Comparison of ENCODE assay signal across 8 mouse cellular contexts in the genomic region with DNA sequence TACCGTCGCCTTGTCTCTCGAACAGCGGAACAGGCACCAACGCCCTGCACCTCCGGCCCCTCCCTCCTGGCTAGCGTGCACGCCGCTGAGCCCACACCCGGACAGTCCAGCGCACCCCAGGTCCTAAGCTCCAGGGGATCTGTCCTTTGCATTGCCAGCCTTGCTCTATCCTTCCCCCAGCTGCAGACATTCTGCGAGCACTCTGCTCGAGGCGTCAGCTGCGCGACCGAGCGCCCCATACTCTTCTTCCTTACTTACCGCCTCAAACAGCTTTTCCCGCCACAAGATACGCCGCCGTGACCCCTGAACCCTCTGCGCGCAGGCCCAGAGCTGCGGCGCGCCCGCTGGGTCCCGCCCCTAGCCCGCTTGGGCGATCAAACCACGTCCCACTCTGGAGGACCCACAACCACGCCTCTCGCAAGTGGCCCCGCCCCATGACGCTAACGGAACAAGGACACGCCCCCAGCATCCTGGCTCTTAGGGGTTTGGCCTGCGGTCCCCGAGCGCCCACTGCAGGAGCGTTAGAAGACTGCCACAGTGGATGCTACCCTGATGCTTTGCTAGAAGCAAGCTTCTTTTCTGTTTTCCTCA. TPM values are rescaled to one million over a fixed set of nuclear protein-coding genes. Genes with fewer than 3 reads are reported as not detected.
A peak's percentile ranks its signal among the peaks of the same experiment; 100 is the strongest.
DNase-seq lines count a peak whose midpoint lies in the region; ATAC-seq and TF ChIP-seq lines count a peak whose summit lies in the region.

A gene (minus strand): TSS at position 353 of the 591 bp plus-strand sequence.

- peak within 1 kb of the TSS; percentile 69 for H3K9ac ChIP-seq in kidney, embryonic 14.5 days (ENCODE audit: low read depth, low read length)
- peak within 1 kb of the TSS; percentile 55 for H3K9ac ChIP-seq in limb, embryonic 15.5 days

- no peaks in the 10 kb centered on the region for H3K9me3 ChIP-seq in kidney, embryonic 14.5 days (ENCODE audit: control insufficient read depth, low read length)
- no peaks in the 10 kb centered on the region for H3K9me3 ChIP-seq in limb, embryonic 15.5 days

- under 1% methylated on average over 43 of the region's 43 CpGs for WGBS in kidney, embryonic 14.5 days
- WGBS in limb, embryonic 15.5 days, result under 1% methylated on average over 43 of the region's 43 CpGs

- H3K36me3 ChIP-seq in kidney, embryonic 14.5 days (ENCODE audit: control insufficient read depth, insufficient read depth, low read length), result peaks cover 27% of the 10 kb centered on the region
- H3K36me3 ChIP-seq in limb, embryonic 15.5 days, result peaks cover 40% of the 10 kb centered on the region

- H3K4me1 ChIP-seq in bone marrow macrophage, adult 2 months (ENCODE audit: control insufficient read depth, insufficient read depth, low read length), result 0 out of 2 replicates have a peak, but pooled peaks cover 2% of the 10 kb centered on the region
- no peaks in the 10 kb centered on the region for H3K4me1 ChIP-seq in embryonic fibroblast, embryonic 13.5 days (ENCODE audit: control insufficient read depth, insufficient read depth, low read length)
- H3K4me1 ChIP-seq in kidney, embryonic 14.5 days (ENCODE audit: control insufficient read depth, insufficient read depth, low read length), result peaks cover 4% of the 10 kb centered on the region
- peaks cover 28% of the 10 kb centered on the region for H3K4me1 ChIP-seq in limb, embryonic 15.5 days

- H3K4me2 ChIP-seq in kidney, embryonic 14.5 days (replicated peaks; ENCODE audit: low read depth, low read length), result peak within 1 kb of the TSS; percentile 83
- H3K4me2 ChIP-seq in limb, embryonic 15.5 days, result peak within 1 kb of the TSS; percentile 87

- H3K4me3 ChIP-seq in bone marrow macrophage, adult 2 months (ENCODE audit: insufficient read depth, low read length), result peak within 1 kb of the TSS; percentile 68
- peak within 1 kb of the TSS; percentile 65 for H3K4me3 ChIP-seq in embryonic fibroblast, embryonic 13.5 days (ENCODE audit: insufficient read depth, low read length)
- H3K4me3 ChIP-seq in kidney, embryonic 14.5 days (ENCODE audit: low read length), result peak within 1 kb of the TSS; percentile 67
- H3K4me3 ChIP-seq in limb, embryonic 15.5 days, result peak within 1 kb of the TSS; percentile 69

- peak; percentile 100 for DNase-seq in A20 (ENCODE audit: low read depth, low spot score)
- DNase-seq in heart, adult 9 months (ENCODE audit: low spot score in 2 of 2), result peak; percentile 98 to 100
- DNase-seq in monocyte, adult 2 months (ENCODE audit: low read depth in 1 of 2, low spot score in 2 of 2), result peak; percentile 100
- peak; percentile 100 for DNase-seq in spleen, postnatal 36 days (ENCODE audit: low spot score in 2 of 2)

- ATAC-seq in kidney, embryonic 14.5 days (ENCODE audit: low FRiP score, low TSS enrichment), result peak; percentile 92
- ATAC-seq in limb, embryonic 15.5 days (ENCODE audit: insufficient number of reproducible peaks, low FRiP score, low TSS enrichment, low read depth), result peak; percentile 92

- H3K27me3 ChIP-seq in kidney, embryonic 14.5 days (ENCODE audit: control insufficient read depth, insufficient read depth, low read length), result no peaks in the 10 kb centered on the region
- H3K27me3 ChIP-seq in limb, embryonic 15.5 days, result no peaks in the 10 kb centered on the region

- TF ChIP-seq POLR2A in bone marrow macrophage, adult 2 months (IDR thresholded peaks at IDR 0.05; ENCODE audit: borderline replicate concordance, low read depth, low read length), result no peak
- TF ChIP-seq POLR2A in embryonic fibroblast, embryonic 13.5 days (IDR thresholded peaks at IDR 0.05; ENCODE audit: low read depth, low read length), result peak; percentile 46; the same call in 1 of the 2 replicates

- TF ChIP-seq CTCF in bone marrow macrophage, adult 2 months (IDR thresholded peaks at IDR 0.05; ENCODE audit: low read depth, low read length), result 0 out of 2 replicates have a peak, but pooled peaks have one; percentile 15
- TF ChIP-seq CTCF in embryonic fibroblast, embryonic 13.5 days (IDR thresholded peaks at IDR 0.05; ENCODE audit: borderline replicate concordance, insufficient read depth, low read length), result peak; percentile 49

- peak within 1 kb of the TSS; percentile 37 for H3K27ac ChIP-seq in bone marrow macrophage, adult 2 months (ENCODE audit: insufficient read depth, low read depth, low read length)
- peak within 1 kb of the TSS; percentile 9; the same call in 1 of the 2 replicates for H3K27ac ChIP-seq in embryonic fibroblast, embryonic 13.5 days (ENCODE audit: insufficient read depth, low read length)
- H3K27ac ChIP-seq in kidney, embryonic 14.5 days (ENCODE audit: low read depth, low read length), result peak within 1 kb of the TSS; percentile 66; the same call in 1 of the 2 replicates
- H3K27ac ChIP-seq in limb, embryonic 15.5 days, result peak within 1 kb of the TSS; percentile 87

RNA-seq across cellular contexts. Expression of the gene that starts here (rescaled TPM):
- polyA plus RNA-seq in bone marrow macrophage, adult 2 months (2012; ENCODE audit: insufficient read depth, insufficient read length, missing spikeins), result 18.7 and 25.8 TPM in 2 replicates
- polyA plus RNA-seq in embryonic fibroblast, embryonic 13.5 days (2011; ENCODE audit: insufficient read length, low read depth, missing spikeins), result 21.1 and 23.7 TPM in 2 replicates
- polyA plus RNA-seq in kidney, embryonic 14.5 days (2014; fragmentation: Nextera tagmentation; extraction: Ambion mirVana), result 51.6 and 69.5 TPM in 2 replicates
- polyA plus RNA-seq in limb, embryonic 15.5 days (2015; fragmentation: Nextera tagmentation; extraction: Ambion mirVana), result 75.7 and 83.6 TPM in 2 replicates

Comparison
In these comparisons a context has a peak if more than half of its experiments do, and no peak if none do; other contexts are left out.
1. Peak in every context shown above with its lines: DNase-seq, ATAC-seq, H3K4me3 ChIP-seq and H3K27ac ChIP-seq.
2. H3K27ac ChIP-seq: peak in every context shown above with its lines; median percentile 87 in limb, embryonic 15.5 days; 66 in kidney, embryonic 14.5 days; 37 in bone marrow macrophage, adult 2 months; 9 in embryonic fibroblast, embryonic 13.5 days.